Comparison of ENCODE assay signal across 7 mouse cellular contexts in the genomic region with DNA sequence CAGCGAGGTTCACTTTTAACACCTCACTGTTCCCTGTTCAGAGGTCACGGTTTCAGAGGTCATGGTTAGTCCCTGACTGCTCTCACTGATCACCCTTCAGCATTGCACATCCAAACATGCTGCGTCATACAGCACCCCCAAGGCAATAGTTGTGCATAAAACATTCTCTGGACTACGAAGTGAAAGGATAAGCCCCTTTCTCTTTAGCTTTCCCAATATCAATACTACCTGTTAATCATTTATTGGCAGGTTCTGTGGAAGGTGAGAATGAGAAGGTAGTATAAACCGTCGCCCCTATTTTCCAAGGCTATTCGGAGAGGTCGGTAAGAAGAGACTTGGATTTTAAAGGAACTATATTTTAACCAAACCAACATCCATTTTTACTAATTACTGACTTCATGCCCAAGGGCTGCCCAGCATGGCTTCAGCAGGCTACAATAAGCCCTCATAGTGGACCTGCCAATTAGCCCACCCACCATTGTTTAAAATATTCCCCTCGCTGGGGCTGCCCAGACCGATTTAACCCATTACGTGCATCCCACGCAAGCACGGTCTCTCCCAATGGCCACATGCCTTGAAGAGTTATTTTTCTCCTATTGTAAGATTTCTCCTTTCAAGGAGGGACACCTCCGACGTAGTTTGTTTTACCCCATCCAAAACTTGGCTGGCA. TPM values are rescaled to one million over a fixed set of nuclear protein-coding genes. Genes with fewer than 3 reads are reported as not detected.
A peak's percentile ranks its signal among the peaks of the same experiment; 100 is the strongest.
DNase-seq lines count a peak whose midpoint lies in the region; ATAC-seq and TF ChIP-seq lines count a peak whose summit lies in the region.

No protein-coding gene starts in this region.

- peak overlapping the region; percentile 81 for H3K4me2 ChIP-seq in liver, embryonic 11.5 days

- ATAC-seq in liver, embryonic 11.5 days (replicated peaks; ENCODE audit: low FRiP score), result peak; percentile 82

- no peak for DNase-seq in testis, postnatal 10 days (ENCODE audit: low spot score)
- peak; percentile 47 for DNase-seq in embryo, embryonic 10.5 days (ENCODE audit: low spot score)
- DNase-seq in hindbrain, embryonic 10.5 days (ENCODE audit: low spot score), result no peak
- peak; percentile 35 for DNase-seq in liver, embryonic 11.5 days (ENCODE audit: low spot score)
- DNase-seq in retina, postnatal 1 day, result peak; percentile 59
- DNase-seq in natural killer cell, adult 2 months (ENCODE audit: low spot score in 2 of 2), result no peak

- peak overlapping the region; percentile 83 for H3K9ac ChIP-seq in liver, embryonic 11.5 days (ENCODE audit: low read depth, low read length)

- H3K27ac ChIP-seq in testis, adult 2 months (ENCODE audit: control insufficient read depth, insufficient read depth, low read depth, low read length), result peak overlapping the region; percentile 56
- H3K27ac ChIP-seq in hindbrain, embryonic 10.5 days, result peak overlapping the region; percentile 92
- H3K27ac ChIP-seq in liver, embryonic 11.5 days (ENCODE audit: low read depth, low read length), result peak overlapping the region; percentile 38

- TF ChIP-seq POLR2A in testis, adult 2 months (IDR thresholded peaks at IDR 0.05; ENCODE audit: control insufficient read depth, low read depth, low read length), result no peak

- TF ChIP-seq CTCF in testis, adult 2 months (IDR thresholded peaks at IDR 0.05; ENCODE audit: control insufficient read depth, insufficient read depth, insufficient replicate concordance, low read depth, low read length), result no peak

- H3K36me3 ChIP-seq in testis, adult 2 months (ENCODE audit: control insufficient read depth, insufficient read depth, low read length), result no peaks in the 10 kb centered on the region
- H3K36me3 ChIP-seq in hindbrain, embryonic 10.5 days, result 0 out of 2 replicates have a peak, but pooled peaks cover 3% of the 10 kb centered on the region
- no peaks in the 10 kb centered on the region for H3K36me3 ChIP-seq in liver, embryonic 11.5 days (ENCODE audit: control insufficient read depth, insufficient read depth, low read length)

- no peaks in the 10 kb centered on the region; the same call in 1 of the 2 replicates for H3K4me1 ChIP-seq in testis, adult 2 months (ENCODE audit: control insufficient read depth, insufficient read depth, low read length)
- peaks cover 4% of the 10 kb centered on the region for H3K4me1 ChIP-seq in hindbrain, embryonic 10.5 days (replicated peaks)
- H3K4me1 ChIP-seq in liver, embryonic 11.5 days (replicated peaks; ENCODE audit: control insufficient read depth, insufficient read depth, low read length), result no peaks in the 10 kb centered on the region

- WGBS in hindbrain, embryonic 10.5 days, result 12% methylated on average over 15 of the region's 15 CpGs
- 11% methylated on average over 15 of the region's 15 CpGs for WGBS in liver, embryonic 11.5 days

- no peaks in the 10 kb centered on the region for H3K9me3 ChIP-seq in hindbrain, embryonic 10.5 days
- H3K9me3 ChIP-seq in liver, embryonic 11.5 days (ENCODE audit: control insufficient read depth, low read length), result no peaks in the 10 kb centered on the region

- peak overlapping the region; percentile 97 for H3K4me3 ChIP-seq in testis, adult 2 months (ENCODE audit: control insufficient read depth, low read depth, low read length)
- peak overlapping the region; percentile 81 for H3K4me3 ChIP-seq in hindbrain, embryonic 10.5 days
- peak overlapping the region; percentile 76 for H3K4me3 ChIP-seq in liver, embryonic 11.5 days (ENCODE audit: low read depth, low read length)

- no peaks in the 10 kb centered on the region for H3K27me3 ChIP-seq in testis, adult 2 months (ENCODE audit: control insufficient read depth, insufficient read depth, low read length)
- no peaks in the 10 kb centered on the region for H3K27me3 ChIP-seq in hindbrain, embryonic 10.5 days (ENCODE audit: insufficient read depth, poor library complexity, severe bottlenecking)
- H3K27me3 ChIP-seq in liver, embryonic 11.5 days (replicated peaks; ENCODE audit: control insufficient read depth, insufficient read depth, low read length), result no peaks in the 10 kb centered on the region

RNA-seq across cellular contexts. Expression of a gene that starts 0.6 kb away (rescaled TPM):
- 0.75 and 1.2 TPM in 2 replicates for polyA plus RNA-seq in testis, adult 2 months (2012; rRNA removed)
- polyA plus RNA-seq in hindbrain, embryonic 10.5 days (2016; fragmentation: Nextera tagmentation; extraction: Ambion mirVana), result 6.1 and 8.9 TPM in 2 replicates
- 8.1 and 11.5 TPM in 2 replicates for polyA plus RNA-seq in liver, embryonic 11.5 days (2014; fragmentation: Nextera tagmentation; extraction: Ambion mirVana)

RNA-seq across cellular contexts. Expression of a gene that starts 21.4 kb away (rescaled TPM):
- polyA plus RNA-seq in testis, adult 2 months (2012; rRNA removed), result 19.3 and 22.2 TPM in 2 replicates
- 16.9 and 18.6 TPM in 2 replicates for polyA plus RNA-seq in hindbrain, embryonic 10.5 days (2016; fragmentation: Nextera tagmentation; extraction: Ambion mirVana)
- polyA plus RNA-seq in liver, embryonic 11.5 days (2014; fragmentation: Nextera tagmentation; extraction: Ambion mirVana), result 0.51 and 0.57 TPM in 2 replicates

Comparison
In these comparisons a context has a peak if more than half of its experiments do, and no peak if none do; other contexts are left out.
1. H3K27ac ChIP-seq: peak in every context shown above with its lines; median percentile 92 in hindbrain, embryonic 10.5 days; 56 in testis, adult 2 months; 38 in liver, embryonic 11.5 days.
2. DNase-seq: peak in embryo, embryonic 10.5 days (single experiment), liver, embryonic 11.5 days (single experiment) and retina, postnatal 1 day (single experiment); none in testis, postnatal 10 days (single experiment), hindbrain, embryonic 10.5 days (single experiment) and natural killer cell, adult 2 months (0 of 2).
3. RNA of a gene that starts 21.4 kb away (polyA plus RNA-seq): 19.3 to 22.2 TPM in testis, adult 2 months and 16.9 to 18.6 TPM in hindbrain, embryonic 10.5 days; 0.51 to 0.57 TPM in liver, embryonic 11.5 days; every median in the first group is over 10 times any median in the second.
4. Peak in every context shown above with its lines, with median percentiles within 50 percentile points of each other: H3K4me3 ChIP-seq.